Mouse (Mus musculus): ENCODE data around the gene Kif6.

GRCm38 (mm10) chr17:49681410-49681809 is 66.5 kb downstream of the Kif6 start:
- TF ChIP-seq CTCF (IDR thresholded peaks at IDR 0.05; ENCODE audit: control insufficient read depth, insufficient read depth, low read length) (no peak), POLR2A (IDR thresholded peaks at IDR 0.05; ENCODE audit: borderline replicate concordance, control insufficient read depth, low read depth, low read length) (no peak)

All from bone marrow, adult 2 months (tissue).